Mouse (Mus musculus) liver, embryonic 15.5 days (tissue): ENCODE data around the gene Chd3. TPM values are rescaled to one million over a fixed set of nuclear protein-coding genes. Genes with fewer than 3 reads are reported as not detected.
"Not testable (repeated sequence)": the region's sequence is repeated elsewhere in the genome, so short reads cannot be mapped to it uniquely, and the experiment has no call there.

Experiments
- ATAC-seq: fragments of 200-750 bp; cut with Nextera tagmentation; 2 replicates; pipeline ENCODE4 v1.8.0; 2017; ENCODE audit warnings: moderate number of reproducible peaks, mild to moderate bottlenecking, moderate library complexity; ENCODE audit not compliant: insufficient read depth
- H3K27ac ChIP-seq: fragments of 300-500 bp; sonication (generic); replicated peaks from 2 replicates; pipeline ENCODE4 v1.5.1; 2015; ENCODE audit warnings: mild to moderate bottlenecking, inconsistent platforms
- H3K27me3 ChIP-seq: fragments of 300-500 bp; sonication (generic); 2 replicates; pipeline ENCODE4 v1.6.1; 2015; ENCODE audit warnings: mild to moderate bottlenecking, inconsistent platforms
- H3K36me3 ChIP-seq: fragments of 300-500 bp; sonication (generic); replicated peaks from 2 replicates; pipeline ENCODE4 v1.6.1; 2015; ENCODE audit warnings: moderate library complexity, mild to moderate bottlenecking, inconsistent platforms
- H3K4me1 ChIP-seq: fragments of 300-500 bp; sonication (generic); replicated peaks from 2 replicates; pipeline ENCODE4 v1.6.1; 2015; ENCODE audit warnings: inconsistent platforms
- H3K4me2 ChIP-seq: fragments of 300-500 bp; sonication (generic); 2 replicates; pipeline ENCODE4 v1.6.1; 2015; ENCODE audit warnings: moderate library complexity, mild to moderate bottlenecking, inconsistent platforms
- H3K4me3 ChIP-seq: fragments of 300-500 bp; sonication (generic); replicated peaks from 2 replicates; pipeline ENCODE4 v1.5.1; 2015; ENCODE audit warnings: mild to moderate bottlenecking, inconsistent platforms
- H3K9ac ChIP-seq: fragments of 300-500 bp; sonication (generic); 2 replicates; pipeline ENCODE4 v1.6.1; 2015; ENCODE audit warnings: moderate library complexity, mild to moderate bottlenecking, inconsistent platforms
- H3K9me3 ChIP-seq: fragments of 300-500 bp; sonication (generic); replicated peaks from 2 replicates; pipeline ENCODE4 v1.6.1; 2016; ENCODE audit warnings: inconsistent platforms
- WGBS: fragments of 180-500 bp; shearing (Covaris S2); methylation state at CpG from one replicate; pipeline ENCODE4 v1.1.7; 2015; ENCODE audit warnings: mixed read lengths; ENCODE audit not compliant: insufficient replicate concordance; 5-methylcytosine and 5-hydroxymethylcytosine counted together
- polyA plus RNA-seq: library from polyadenylated mRNA; unstranded; fragments of >200 nt; fragmentation: Nextera tagmentation; extraction: Ambion mirVana; gene quantifications from 2 replicates; pipeline ENCODE4 v1.2.1, GENCODE M21; 2015

The Chd3 gene
- polyA plus RNA-seq, 1 experiment from 2014 or later: 3.4 TPM

GRCm38 (mm10) chr11:69327648-69328047, 41.6 kb downstream of the Chd3 start:
- Histone ChIP-seq H3K9ac (no peak overlapping the region), H3K4me2 (no peak overlapping the region), H3K27me3 (peaks cover 65% of the 10 kb centered on the region), H3K36me3 (no peaks in the 10 kb centered on the region), H3K27ac (no peak overlapping the region), H3K9me3 (no peaks in the 10 kb centered on the region), H3K4me1 (peaks cover 53% of the 10 kb centered on the region), H3K4me3 (no peak overlapping the region)
- no peak for ATAC-seq
- WGBS: 10% methylated on average over 6 of the region's 6 CpGs

- H3K9me3 ChIP-seq: no peaks in the 10 kb centered on the region
- no peak overlapping the region for H3K27ac ChIP-seq
- H3K4me1 ChIP-seq: peaks cover 53% of the 10 kb centered on the region
- no peak overlapping the region for H3K9ac ChIP-seq
- ATAC-seq: no peak
- no peaks in the 10 kb centered on the region for H3K36me3 ChIP-seq
- H3K4me3 ChIP-seq: no peak overlapping the region
- H3K27me3 ChIP-seq: peaks cover 60% of the 10 kb centered on the region
- WGBS: 16% methylated on average over 9 of the region's 9 CpGs
- no peak overlapping the region for H3K4me2 ChIP-seq
These were observed 42.1 kb downstream of the Chd3 start for GRCm38 (mm10) chr11:69327157-69327442.

GRCm38 (mm10) chr11:69326408-69327156, 42.6 kb downstream of the Chd3 start:
- Histone ChIP-seq H3K36me3 (no peaks in the 10 kb centered on the region), H3K4me1 (peaks cover 53% of the 10 kb centered on the region), H3K9ac (peak overlapping the region; percentile 45), H3K4me2 (peak overlapping the region; percentile 92), H3K9me3 (no peaks in the 10 kb centered on the region), H3K27ac (no peak overlapping the region), H3K27me3 (peaks cover 55% of the 10 kb centered on the region), H3K4me3 (peak overlapping the region; percentile 59)
- ATAC-seq: no peak
- 3% methylated on average over 45 of the region's 45 CpGs for WGBS

- H3K27me3 ChIP-seq: peaks cover 48% of the 10 kb centered on the region
- peak within 1 kb of the TSS; percentile 45 for H3K9ac ChIP-seq
- H3K4me1 ChIP-seq: peaks cover 50% of the 10 kb centered on the region
- H3K9me3 ChIP-seq: no peaks in the 10 kb centered on the region
- peak within 1 kb of the TSS; percentile 51 for H3K27ac ChIP-seq
- WGBS: 9% methylated on average over 26 of the region's 26 CpGs
- peak within 1 kb of the TSS; percentile 92 for H3K4me2 ChIP-seq
- peak within 1 kb of the TSS; percentile 80 for H3K4me3 ChIP-seq
- H3K36me3 ChIP-seq: 0 out of 2 replicates have a peak, but pooled peaks cover 4% of the 10 kb centered on the region
- ATAC-seq: peak; percentile 45
These were observed 43.4 kb downstream of the Chd3 start, which contains the start of gene Kcnab3 for GRCm38 (mm10) chr11:69325628-69326407. Gene Kcnab3 (plus strand): TSS chr11:69326258.

- WGBS: 58% methylated on average over 6 of the region's 6 CpGs
- Histone ChIP-seq H3K9ac (peak overlapping the region; percentile 77), H3K4me1 (peaks cover 50% of the 10 kb centered on the region), H3K9me3 (no peaks in the 10 kb centered on the region), H3K4me2 (peak overlapping the region; percentile 92), H3K4me3 (peak overlapping the region; percentile 80), H3K36me3 (peaks cover 9% of the 10 kb centered on the region), H3K27me3 (peaks cover 37% of the 10 kb centered on the region), H3K27ac (peak overlapping the region; percentile 51; the same call in 1 of the 2 replicates)
- ATAC-seq: no peak
These were observed 44.5 kb downstream of the Chd3 start for GRCm38 (mm10) chr11:69324749-69325148.

GRCm38 (mm10) chr11:69323667-69324111, 45.5 kb downstream of the Chd3 start, which contains the start of the genes Cntrob and Trappc1:
Gene Cntrob (minus strand): TSS chr11:69323775.
Gene Trappc1 (plus strand): TSS chr11:69323980.
- peak; percentile 92 for ATAC-seq

GRCm38 (mm10) chr11:69322693-69323471, 46.3 kb downstream of the Chd3 start:
- peak overlapping the region; percentile 85 for H3K27ac ChIP-seq
- H3K4me3 ChIP-seq: peak overlapping the region; percentile 80
- peak overlapping the region; percentile 92 for H3K4me2 ChIP-seq
- H3K36me3 ChIP-seq: peaks cover 26% of the 10 kb centered on the region
- H3K4me1 ChIP-seq: peaks cover 50% of the 10 kb centered on the region
- no peak for ATAC-seq
- peaks cover 18% of the 10 kb centered on the region for H3K27me3 ChIP-seq
- H3K9me3 ChIP-seq: no peaks in the 10 kb centered on the region
- 28% methylated on average over 18 of the region's 18 CpGs for WGBS
- peak overlapping the region; percentile 88 for H3K9ac ChIP-seq

More at GRCm38 (mm10) chr11:69323667-69324111, 45.5 kb downstream of the Chd3 start, which contains the start of the genes Cntrob and Trappc1:
- Histone ChIP-seq H3K4me2 (peak within 1 kb of the TSS; percentile 92), H3K9me3 (no peaks in the 10 kb centered on the region), H3K4me3 (peak within 1 kb of the TSS; percentile 80), H3K9ac (peak within 1 kb of the TSS; percentile 88), H3K27me3 (peaks cover 26% of the 10 kb centered on the region), H3K36me3 (peaks cover 18% of the 10 kb centered on the region), H3K4me1 (peaks cover 50% of the 10 kb centered on the region), H3K27ac (peak within 1 kb of the TSS; percentile 85)
- under 1% methylated on average over 30 of the region's 30 CpGs for WGBS

GRCm38 (mm10) chr11:69322010-69322409, 47.2 kb downstream of the Chd3 start:
- 73% methylated on average over 6 of the region's 6 CpGs for WGBS

GRCm38 (mm10) chr11:69321580-69321979, 47.6 kb downstream of the Chd3 start:
- H3K9me3 ChIP-seq: no peaks in the 10 kb centered on the region
- peaks cover 34% of the 10 kb centered on the region for H3K36me3 ChIP-seq
- H3K9ac ChIP-seq: peak overlapping the region; percentile 88; the same call in 1 of the 2 replicates
- H3K4me3 ChIP-seq: no peak overlapping the region
- peaks cover 5% of the 10 kb centered on the region for H3K27me3 ChIP-seq
- peak overlapping the region; percentile 92 for H3K4me2 ChIP-seq
- peaks cover 44% of the 10 kb centered on the region for H3K4me1 ChIP-seq
- ATAC-seq: no peak
- WGBS: 89% methylated on average over 6 of the region's 6 CpGs
- no peak overlapping the region for H3K27ac ChIP-seq

More at GRCm38 (mm10) chr11:69322010-69322409, 47.2 kb downstream of the Chd3 start:
- Histone ChIP-seq H3K4me1 (peaks cover 48% of the 10 kb centered on the region), H3K9ac (peak overlapping the region; percentile 88), H3K36me3 (peaks cover 30% of the 10 kb centered on the region), H3K4me3 (peak overlapping the region; percentile 80; the same call in 1 of the 2 replicates), H3K4me2 (peak overlapping the region; percentile 92), H3K9me3 (no peaks in the 10 kb centered on the region), H3K27me3 (peaks cover 9% of the 10 kb centered on the region), H3K27ac (no peak overlapping the region)
- no peak for ATAC-seq

- H3K9ac ChIP-seq, H3K27ac ChIP-seq, H3K4me3 ChIP-seq, H3K9me3 ChIP-seq, H3K27me3 ChIP-seq, ATAC-seq, H3K4me2 ChIP-seq: not testable (repeated sequence)
- Histone ChIP-seq H3K4me1 (peaks cover 18% of the 10 kb centered on the region), H3K36me3 (peaks cover 52% of the 10 kb centered on the region)
- 75% methylated on average over 3 of the region's 3 CpGs for WGBS
These were observed 51.2 kb downstream of the Chd3 start for GRCm38 (mm10) chr11:69318000-69318399.
